Mouse (Mus musculus) erythroblast, embryonic 14.5 days (primary cell): ENCODE measurements around the gene Tmbim1.

ENCODE experiments used
- GATA1 ChIP-seq: IDR thresholded peaks from 2 replicates; pipeline ENCODE4 v1.6.1; 2012; ENCODE audit warnings: low read length, inconsistent platforms, mixed read lengths
- TAL1 ChIP-seq: IDR thresholded peaks from 3 replicates; pipeline ENCODE4 v1.6.1; 2012; ENCODE audit warnings: low read length, inconsistent platforms, mixed read lengths

DNA sequence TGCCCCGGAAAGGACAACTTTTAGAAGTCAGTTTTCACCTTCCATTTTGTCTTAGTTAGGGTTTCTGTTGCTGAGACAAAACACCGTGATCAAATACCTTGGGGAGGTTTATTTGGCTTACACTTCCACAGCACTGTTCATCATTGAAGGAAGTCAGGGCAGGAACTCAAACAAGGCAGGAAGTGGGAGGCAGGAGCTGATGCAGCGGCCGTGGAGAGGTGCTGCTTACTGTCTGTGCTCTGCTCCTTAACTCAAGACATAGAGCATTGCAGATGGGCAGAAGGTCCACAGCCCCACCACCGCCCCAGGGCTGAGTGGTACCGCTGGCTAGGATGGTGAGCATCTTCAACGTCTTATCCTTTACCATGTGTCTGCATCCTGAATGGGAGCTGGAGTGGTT lies 36.5 kb upstream of the Tmbim1 start:
- TF ChIP-seq GATA1 (no peak), TAL1 (no peak)
